ENCODE assay signal across 18 mouse cellular contexts in the genomic region with DNA sequence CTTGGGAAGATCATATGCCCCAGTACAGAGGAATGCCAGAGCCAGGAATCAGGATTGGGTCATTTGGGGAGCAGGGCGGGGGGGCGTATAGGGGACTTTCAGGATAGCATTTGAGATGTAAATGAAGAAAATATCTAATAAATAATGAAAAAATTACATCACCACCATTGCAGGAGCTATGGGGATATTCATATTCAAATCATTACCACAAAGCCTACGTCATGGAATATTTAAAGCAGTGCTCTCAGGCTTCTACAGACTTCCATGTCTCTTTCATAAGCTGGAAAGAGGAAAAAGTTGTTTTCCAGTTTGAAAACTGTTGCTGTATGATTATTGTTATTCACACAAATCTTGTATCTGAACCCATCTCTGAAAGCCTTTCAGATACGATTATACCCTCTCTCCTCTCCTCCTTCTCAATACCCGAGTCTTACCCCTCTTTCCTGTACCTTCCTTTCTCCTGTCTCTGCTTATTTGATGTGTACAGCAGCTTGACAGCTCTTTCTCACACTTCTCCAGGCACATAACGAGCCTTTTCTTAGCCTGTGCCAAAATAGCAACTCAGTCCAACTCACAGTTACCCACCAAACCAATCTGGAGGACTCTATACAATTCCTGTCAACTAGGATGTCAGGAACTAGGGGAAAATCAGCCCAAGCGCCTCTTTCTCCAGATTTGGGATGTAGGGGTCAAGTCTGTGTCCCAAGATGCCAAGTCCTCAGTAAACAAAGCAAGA.
DNase-seq lines count a peak whose midpoint lies in the region; ATAC-seq lines count a peak whose summit lies in the region.
"Had no signal": no experiment of that assay in that cellular context is flagged by ENCODE, and none has a peak within 500 bp of the region (broad histone marks: within the 10 kb centered on the region; RNA-seq: fewer than 3 reads in every experiment).

No protein-coding gene starts in this region.

- H3K27me3 ChIP-seq in forebrain, embryonic 13.5 days, result no peaks in the 10 kb centered on the region
- no peaks in the 10 kb centered on the region for H3K27me3 ChIP-seq in forebrain, embryonic 12.5 days
- no peaks in the 10 kb centered on the region for H3K27me3 ChIP-seq in forebrain, embryonic 15.5 days
- H3K27me3 ChIP-seq in midbrain, embryonic 16.5 days (ENCODE audit: control insufficient read depth, insufficient read depth, low read depth, low read length), result no peaks in the 10 kb centered on the region
- H3K27me3 ChIP-seq: heart, embryonic 15.5 days; hindbrain, embryonic 13.5 days had no signal

- H3K9ac ChIP-seq in forebrain, embryonic 13.5 days, result no peak overlapping the region
- H3K9ac ChIP-seq in forebrain, embryonic 12.5 days, result no peak overlapping the region
- H3K9ac ChIP-seq in forebrain, embryonic 15.5 days (replicated peaks), result no peak overlapping the region
- H3K9ac ChIP-seq in midbrain, embryonic 16.5 days (ENCODE audit: low read depth, low read length), result no peak overlapping the region
- H3K9ac ChIP-seq: heart, embryonic 15.5 days; hindbrain, embryonic 13.5 days had no signal

- H3K4me2 ChIP-seq in forebrain, embryonic 13.5 days, result no peak overlapping the region
- no peak overlapping the region for H3K4me2 ChIP-seq in forebrain, embryonic 12.5 days
- no peak overlapping the region for H3K4me2 ChIP-seq in forebrain, embryonic 15.5 days (replicated peaks)
- H3K4me2 ChIP-seq in midbrain, embryonic 16.5 days (ENCODE audit: low read length), result no peak overlapping the region
- H3K4me2 ChIP-seq: heart, embryonic 11.5 days; heart, embryonic 15.5 days; hindbrain, embryonic 13.5 days had no signal

- WGBS in forebrain, embryonic 13.5 days, result 57% methylated on average over 7 of the region's 7 CpGs
- WGBS in forebrain, embryonic 12.5 days, result 65% methylated on average over 7 of the region's 7 CpGs
- 45% methylated on average over 7 of the region's 7 CpGs for WGBS in forebrain, embryonic 15.5 days
- 66% methylated on average over 7 of the region's 7 CpGs for WGBS in midbrain, embryonic 16.5 days

- DNase-seq in right cerebral cortex, adult 2 months (ENCODE audit: low spot score in 2 of 2), result peak; percentile 4 to 5
- no peak for DNase-seq in right cerebral cortex, postnatal 14 days
- DNase-seq in urinary bladder, postnatal 25 days (ENCODE audit: low spot score), result no peak
- DNase-seq: adrenal gland, postnatal 10 days; cerebellum, adult 18-20 months; cerebellum, postnatal 10 days; gastrocnemius, postnatal 10 days; heart, adult 18-20 months; heart, postnatal 14 days had no signal

- 0 out of 2 replicates have a peak, but pooled peaks cover 4% of the 10 kb centered on the region for H3K4me1 ChIP-seq in forebrain, embryonic 13.5 days
- no peaks in the 10 kb centered on the region for H3K4me1 ChIP-seq in forebrain, embryonic 12.5 days
- H3K4me1 ChIP-seq in forebrain, embryonic 15.5 days, result no peaks in the 10 kb centered on the region
- no peaks in the 10 kb centered on the region for H3K4me1 ChIP-seq in midbrain, embryonic 16.5 days (ENCODE audit: control insufficient read depth, insufficient read depth, low read length)
- H3K4me1 ChIP-seq: embryonic facial prominence, embryonic 10.5 days; heart, embryonic 15.5 days; hindbrain, embryonic 13.5 days had no signal

- H3K9me3 ChIP-seq in forebrain, embryonic 13.5 days (replicated peaks), result no peaks in the 10 kb centered on the region
- H3K9me3 ChIP-seq in forebrain, embryonic 12.5 days, result no peaks in the 10 kb centered on the region
- no peaks in the 10 kb centered on the region for H3K9me3 ChIP-seq in forebrain, embryonic 15.5 days
- no peaks in the 10 kb centered on the region for H3K9me3 ChIP-seq in midbrain, embryonic 16.5 days (replicated peaks; ENCODE audit: control insufficient read depth, low read length, poor library complexity, severe bottlenecking)
- H3K9me3 ChIP-seq: embryonic facial prominence, embryonic 10.5 days; hindbrain, embryonic 13.5 days had no signal

- H3K27ac ChIP-seq in forebrain, embryonic 13.5 days, result no peak overlapping the region
- H3K27ac ChIP-seq in forebrain, embryonic 12.5 days, result no peak overlapping the region
- H3K27ac ChIP-seq in forebrain, embryonic 15.5 days (replicated peaks), result no peak overlapping the region
- no peak overlapping the region for H3K27ac ChIP-seq in midbrain, embryonic 16.5 days (ENCODE audit: low read length)
- H3K27ac ChIP-seq: embryonic facial prominence, embryonic 10.5 days; heart, embryonic 15.5 days; hindbrain, embryonic 13.5 days; hindbrain, postnatal 0 days had no signal

- H3K4me3 ChIP-seq in forebrain, embryonic 13.5 days, result no peak overlapping the region
- H3K4me3 ChIP-seq in forebrain, embryonic 12.5 days (replicated peaks), result no peak overlapping the region
- H3K4me3 ChIP-seq in forebrain, embryonic 15.5 days, result no peak overlapping the region
- H3K4me3 ChIP-seq in midbrain, embryonic 16.5 days (ENCODE audit: low read depth, low read length), result no peak overlapping the region
- H3K4me3 ChIP-seq: embryonic facial prominence, embryonic 10.5 days; heart, embryonic 15.5 days; hindbrain, embryonic 13.5 days had no signal

- H3K36me3 ChIP-seq in forebrain, embryonic 13.5 days (ENCODE audit: poor library complexity, severe bottlenecking), result no peaks in the 10 kb centered on the region
- no peaks in the 10 kb centered on the region for H3K36me3 ChIP-seq in forebrain, embryonic 12.5 days (replicated peaks)
- H3K36me3 ChIP-seq in forebrain, embryonic 15.5 days, result no peaks in the 10 kb centered on the region
- no peaks in the 10 kb centered on the region for H3K36me3 ChIP-seq in midbrain, embryonic 16.5 days (ENCODE audit: control insufficient read depth, insufficient read depth, low read length)
- H3K36me3 ChIP-seq: embryonic facial prominence, embryonic 10.5 days; heart, embryonic 15.5 days; hindbrain, embryonic 13.5 days had no signal

- peak; percentile 74 for ATAC-seq in forebrain, embryonic 13.5 days
- no peak for ATAC-seq in forebrain, embryonic 12.5 days (ENCODE audit: low FRiP score)
- ATAC-seq in forebrain, embryonic 15.5 days (replicated peaks), result peak; percentile 71
- ATAC-seq in midbrain, embryonic 16.5 days, result no peak
- ATAC-seq: hindbrain, postnatal 0 days had no signal

Comparison
In these comparisons a context has a peak if more than half of its experiments do, and no peak if none do; other contexts are left out.
1. ATAC-seq: peak in forebrain, embryonic 13.5 days (single experiment) and forebrain, embryonic 15.5 days (single experiment); none in forebrain, embryonic 12.5 days (single experiment) and midbrain, embryonic 16.5 days (single experiment).
2. DNase-seq: peak in right cerebral cortex, adult 2 months (2 of 2); none in right cerebral cortex, postnatal 14 days (single experiment) and urinary bladder, postnatal 25 days (single experiment).